Mouse (Mus musculus) adrenal gland, postnatal 25 days (tissue): ENCODE measurements around the gene Exoc3l. TPM values are rescaled to one million over a fixed set of nuclear protein-coding genes. Genes with fewer than 3 reads are reported as not detected.

Source experiments
- microRNA-seq, 2 experiments: library from miRNA; unstranded; fragments of <30 nt; microRNA quantifications; one replicate each; pipeline ENCODE4 v1.2.0; 2021
- total RNA-seq: library from RNA; stranded (reverse); gene quantifications from 2 replicates; pipeline ENCODE4 v1.2.3, GENCODE M21; 2021

Exoc3l gene
- total RNA-seq, 1 experiment from 2014 or later: 32.0 TPM

Small RNA genes lying within 50 kb of the gene (microRNA-seq; reads per million reads assigned to microRNA genes)
- gene Gm27320: 0 reads per million in 2 experiments
- gene Mir328: 1,923 to 1,998 reads per million in 2 experiments

Other genes with a start within 250 kb of the Exoc3l start
- 16.0 TPM in 1 of 2 replicates, not detected in the other for gene Ces3a, start 247.5 kb downstream of the Exoc3l start, total RNA-seq
- 1.0 TPM in 1 of 2 replicates, not detected in the other for gene Ces3b, start 212.3 kb downstream of the Exoc3l start, total RNA-seq
- not detected in 2 replicates for gene Ces4a, start 164.3 kb downstream of the Exoc3l start, total RNA-seq
- gene Cbfb, start 125.4 kb downstream of the Exoc3l start, total RNA-seq: 78.8 and 92.4 TPM in 2 replicates
- gene D230025D16Rik, start 71.0 kb downstream of the Exoc3l start, total RNA-seq: 27.9 and 34.5 TPM in 2 replicates
- 1.2 and 2.1 TPM in 2 replicates for gene B3gnt9, start 40.9 kb downstream of the Exoc3l start, total RNA-seq
- 18.7 and 21.7 TPM in 2 replicates for gene Tradd, start 31.5 kb downstream of the Exoc3l start, total RNA-seq
- gene Fbxl8, start 31.5 kb downstream of the Exoc3l start, total RNA-seq: 3.7 and 4.5 TPM in 2 replicates
- 0.70 and 1.1 TPM in 2 replicates for gene Hsf4, start 26.3 kb downstream of the Exoc3l start, total RNA-seq
- gene Nol3, start 20.0 kb downstream of the Exoc3l start, total RNA-seq: 4.4 and 4.7 TPM in 2 replicates
- 1.9 and 3.7 TPM in 2 replicates for gene 4931428F04Rik, start 6.2 kb downstream of the Exoc3l start, total RNA-seq
- 44.1 and 45.5 TPM in 2 replicates for gene E2f4, start 1.6 kb upstream of the Exoc3l start, total RNA-seq
- gene Elmo3, start 9.5 kb upstream of the Exoc3l start, total RNA-seq: 3.9 and 9.8 TPM in 2 replicates
- 4.9 and 7.4 TPM in 2 replicates for gene Lrrc29, start 30.2 kb upstream of the Exoc3l start, total RNA-seq
- 61.4 and 66.9 TPM in 2 replicates for gene Tmem208, start 30.3 kb upstream of the Exoc3l start, total RNA-seq
- gene Fhod1, start 51.9 kb upstream of the Exoc3l start, total RNA-seq: 14.0 and 18.4 TPM in 2 replicates
- gene Slc9a5, start 52.7 kb upstream of the Exoc3l start, total RNA-seq: 1.3 and 2.7 TPM in 2 replicates
- gene Plekhg4, start 77.2 kb upstream of the Exoc3l start, total RNA-seq: 0.76 and 0.82 TPM in 2 replicates
- not detected in 2 replicates for gene Kctd19, start 117.4 kb upstream of the Exoc3l start, total RNA-seq
- gene Lrrc36, start 117.5 kb upstream of the Exoc3l start, total RNA-seq: 3.8 and 6.1 TPM in 2 replicates
- gene Tppp3, start 175.4 kb upstream of the Exoc3l start, total RNA-seq: 22.7 and 27.4 TPM in 2 replicates
- gene Zdhhc1, start 200.8 kb upstream of the Exoc3l start, total RNA-seq: 17.7 and 20.6 TPM in 2 replicates
- 0.15 TPM in 1 of 2 replicates, not detected in the other for gene Hsd11b2, start 222.7 kb upstream of the Exoc3l start, total RNA-seq